Mouse (Mus musculus) bone marrow macrophage, adult 2 months (primary cell): ENCODE measurements around the gene Wdr41. TPM values are rescaled to one million over a fixed set of nuclear protein-coding genes. Genes with fewer than 3 reads are reported as not detected.

Source experiments
- H3K27ac ChIP-seq: 2 replicates; pipeline ENCODE4 v1.5.1; 2012; ENCODE audit warnings: low read depth, low read length; ENCODE audit not compliant: insufficient read depth
- H3K4me1 ChIP-seq: 2 replicates; pipeline ENCODE4 v1.6.1; 2012; ENCODE audit warnings: low read length; ENCODE audit not compliant: control insufficient read depth, insufficient read depth
- H3K4me3 ChIP-seq: 2 replicates; pipeline ENCODE4 v1.5.1; 2012; ENCODE audit warnings: mild to moderate bottlenecking, low read length, moderate library complexity; ENCODE audit not compliant: insufficient read depth
- CTCF ChIP-seq: IDR thresholded peaks from 2 replicates; pipeline ENCODE4 v1.5.1; 2012; ENCODE audit warnings: low read depth, mild to moderate bottlenecking, low read length, moderate library complexity
- POLR2A ChIP-seq: IDR thresholded peaks from 2 replicates; pipeline ENCODE4 v1.6.1; 2012; ENCODE audit warnings: mild to moderate bottlenecking, low read depth, low read length, borderline replicate concordance
- polyA plus RNA-seq: library from polyadenylated mRNA; stranded (reverse); fragments of >200 nt; gene quantifications from 2 replicates; pipeline ENCODE4 v1.2.4, GENCODE M21; 2012; ENCODE audit not compliant: missing spikeins, insufficient read depth, insufficient read length

Wdr41 gene
- polyA plus RNA-seq, 1 experiment, result 48.3 TPM

DNA sequence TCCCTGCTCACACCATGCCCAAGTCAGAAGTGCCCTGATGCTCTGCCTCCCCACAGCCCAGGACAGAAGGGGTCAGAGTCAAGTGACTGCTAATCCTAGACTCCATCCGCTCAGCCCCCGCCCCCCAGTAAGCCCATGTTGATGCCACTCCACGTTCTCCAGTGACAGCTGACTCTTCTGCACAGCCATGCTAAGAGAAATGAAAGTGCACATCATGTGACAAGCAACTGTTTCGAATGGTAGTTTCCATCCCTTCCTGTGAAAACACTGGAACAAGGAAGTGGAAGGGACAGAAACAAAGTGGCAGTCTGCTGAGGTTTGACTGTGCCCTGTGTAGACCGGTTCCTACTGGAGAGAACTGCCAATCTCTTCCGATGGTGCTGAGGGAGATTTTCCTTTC, 56.8 kb downstream of the Wdr41 start:
- Histone ChIP-seq H3K4me1 (peaks cover 39% of the 10 kb centered on the region), H3K4me3 (no peak overlapping the region), H3K27ac (peak overlapping the region; percentile 76)
- TF ChIP-seq CTCF, result no peak
- TF ChIP-seq POLR2A, result no peak

GRCm38 (mm10) chr13:95034094-95034493, 58.0 kb downstream of the Wdr41 start:
- Histone ChIP-seq H3K27ac (peak overlapping the region; percentile 44; the same call in 1 of the 2 replicates), H3K4me3 (peak overlapping the region; percentile 31), H3K4me1 (peaks cover 46% of the 10 kb centered on the region)
- TF ChIP-seq CTCF, result no peak
- TF ChIP-seq POLR2A, result no peak

DNA sequence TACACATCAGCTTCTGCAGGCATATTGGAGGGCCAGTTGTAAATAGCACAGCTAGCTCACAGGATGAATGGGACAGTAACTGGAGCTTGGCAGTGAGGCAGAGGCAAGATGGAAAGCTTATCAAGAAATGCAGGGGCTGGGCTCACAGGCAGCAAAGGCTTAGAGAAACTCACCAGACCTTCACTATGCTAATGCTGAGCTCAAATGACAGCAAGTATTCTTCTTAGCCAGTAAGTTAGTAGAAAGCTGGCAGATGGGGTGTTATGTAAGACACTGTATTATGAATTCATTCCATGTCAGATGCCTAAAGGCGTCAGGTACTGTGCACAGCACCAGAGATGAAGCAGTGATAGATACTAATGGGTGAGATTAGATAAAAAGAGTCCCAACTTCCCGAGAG, 58.6 kb downstream of the Wdr41 start:
- no peak for TF ChIP-seq POLR2A
- no peak for TF ChIP-seq CTCF
- H3K4me3 ChIP-seq, result no peak overlapping the region
- H3K4me1 ChIP-seq, result peaks cover 51% of the 10 kb centered on the region
- no peak overlapping the region for H3K27ac ChIP-seq

GRCm38 (mm10) chr13:95038200-95038599, 62.1 kb downstream of the Wdr41 start:
- Histone ChIP-seq H3K27ac (peak overlapping the region; percentile 70), H3K4me1 (peaks cover 44% of the 10 kb centered on the region), H3K4me3 (no peak overlapping the region)
- no peak for TF ChIP-seq POLR2A
- TF ChIP-seq CTCF, result no peak

DNA sequence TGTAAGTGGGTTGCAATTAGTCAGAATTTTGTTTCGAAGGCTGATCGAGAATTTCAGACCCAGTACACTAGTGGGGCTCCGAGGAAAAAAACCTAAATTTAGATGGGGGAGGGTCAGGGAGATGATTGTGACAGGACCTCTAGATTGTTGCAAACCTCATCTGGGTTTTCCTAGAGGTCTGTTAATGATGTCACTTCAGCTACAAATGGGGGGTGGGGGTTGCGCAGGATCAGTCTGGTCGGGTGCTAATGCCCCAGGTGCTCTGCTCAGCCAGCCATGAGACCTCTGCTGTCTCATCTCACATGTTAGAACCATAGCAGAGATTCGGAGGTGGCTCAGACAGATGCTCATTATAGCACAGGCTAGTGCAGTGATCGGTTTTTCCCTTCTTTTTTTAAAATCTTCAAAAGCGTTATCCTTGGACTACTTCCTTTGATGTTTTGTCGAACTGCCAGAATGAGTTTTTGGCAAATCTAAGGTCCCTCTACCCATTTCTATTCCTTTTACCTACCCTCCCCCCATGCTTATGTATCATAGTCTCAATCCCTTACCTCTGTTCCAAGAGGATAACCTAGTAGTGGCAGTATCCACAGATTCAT, 64.1 kb downstream of the Wdr41 start:
- Histone ChIP-seq H3K4me1 (peaks cover 42% of the 10 kb centered on the region), H3K4me3 (no peak overlapping the region), H3K27ac (no peak overlapping the region)
- no peak for TF ChIP-seq CTCF
- no peak for TF ChIP-seq POLR2A

- no peak overlapping the region for H3K27ac ChIP-seq
- no peak for TF ChIP-seq POLR2A
- no peak for TF ChIP-seq CTCF
- H3K4me3 ChIP-seq, result no peak overlapping the region
- peaks cover 21% of the 10 kb centered on the region for H3K4me1 ChIP-seq
Observed at GRCm38 (mm10) chr13:95044108-95044507, 68.0 kb downstream of the Wdr41 start.

GRCm38 (mm10) chr13:95050398-95050797, 74.3 kb downstream of the Wdr41 start:
- Histone ChIP-seq H3K4me1 (no peaks in the 10 kb centered on the region), H3K4me3 (no peak overlapping the region)
- TF ChIP-seq POLR2A, result no peak
- TF ChIP-seq CTCF, result no peak

DNA sequence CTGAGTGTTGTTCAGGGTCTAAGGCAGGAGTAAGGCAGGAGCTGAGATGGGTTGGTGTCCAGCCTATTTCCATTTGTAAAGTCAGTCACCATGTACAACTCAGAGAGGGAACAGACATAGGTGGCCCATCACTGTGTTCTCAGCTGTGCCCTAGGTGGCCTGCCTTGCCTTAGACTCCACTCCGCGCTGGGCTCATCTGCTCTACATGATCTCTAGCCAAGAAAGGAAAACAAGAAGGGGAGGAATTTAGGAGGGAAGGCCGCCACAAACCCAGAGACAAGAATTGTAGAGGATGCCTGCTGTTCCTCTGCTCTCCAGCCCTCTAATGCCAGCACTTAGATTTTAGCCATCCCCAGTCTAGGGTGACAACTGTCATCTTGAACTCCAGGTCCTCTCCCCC, 76.3 kb downstream of the Wdr41 start:
- H3K27ac ChIP-seq, result no peak overlapping the region

More at GRCm38 (mm10) chr13:95050398-95050797, 74.3 kb downstream of the Wdr41 start:
- no peak overlapping the region for H3K27ac ChIP-seq

DNA sequence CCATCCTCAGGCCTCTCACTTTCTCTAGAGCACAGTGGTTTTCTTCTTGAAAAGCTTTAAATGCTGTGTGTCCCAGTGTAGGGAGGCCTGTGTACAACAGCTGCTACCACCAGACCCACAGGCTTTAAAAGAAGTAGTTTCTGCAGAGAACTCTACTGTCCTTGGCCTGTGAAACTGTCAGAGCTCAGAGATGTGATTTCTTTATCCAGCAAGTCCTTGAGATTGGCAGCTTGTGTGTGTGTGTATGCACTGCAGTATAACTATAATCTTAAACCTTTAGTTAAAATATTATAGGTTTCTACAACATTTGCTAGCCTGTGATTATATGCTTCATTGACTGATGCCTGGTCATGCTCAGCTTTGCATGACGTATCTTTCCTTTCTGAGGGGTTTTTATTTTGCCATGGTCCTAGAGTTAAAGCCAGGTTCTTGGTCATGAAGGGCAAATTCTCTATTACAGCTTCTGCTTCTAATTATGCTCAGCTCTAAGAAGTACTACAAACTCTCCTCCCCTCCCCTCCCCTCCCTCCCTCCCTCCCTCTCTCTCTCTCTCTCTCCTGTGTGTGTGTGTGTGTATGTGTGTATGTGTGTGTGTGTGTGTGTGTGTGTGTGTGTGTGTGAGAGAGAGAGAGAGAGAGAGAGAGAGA, 79.7 kb downstream of the Wdr41 start:
- H3K4me1 ChIP-seq, result peaks cover 3% of the 10 kb centered on the region
- no peak overlapping the region for H3K27ac ChIP-seq
- no peak overlapping the region for H3K4me3 ChIP-seq
- TF ChIP-seq POLR2A (no peak), CTCF (no peak)

More for the DNA sequence above, 76.3 kb downstream of the Wdr41 start:
- H3K4me3 ChIP-seq, result no peak overlapping the region
- TF ChIP-seq CTCF, result no peak
- no peak for TF ChIP-seq POLR2A
- no peaks in the 10 kb centered on the region for H3K4me1 ChIP-seq

GRCm38 (mm10) chr13:95056501-95057280, 80.5 kb downstream of the Wdr41 start:
- H3K4me3 ChIP-seq, result no peak overlapping the region
- no peak for TF ChIP-seq POLR2A
- TF ChIP-seq CTCF, result no peak
- no peak overlapping the region for H3K27ac ChIP-seq
- peaks cover 3% of the 10 kb centered on the region for H3K4me1 ChIP-seq

DNA sequence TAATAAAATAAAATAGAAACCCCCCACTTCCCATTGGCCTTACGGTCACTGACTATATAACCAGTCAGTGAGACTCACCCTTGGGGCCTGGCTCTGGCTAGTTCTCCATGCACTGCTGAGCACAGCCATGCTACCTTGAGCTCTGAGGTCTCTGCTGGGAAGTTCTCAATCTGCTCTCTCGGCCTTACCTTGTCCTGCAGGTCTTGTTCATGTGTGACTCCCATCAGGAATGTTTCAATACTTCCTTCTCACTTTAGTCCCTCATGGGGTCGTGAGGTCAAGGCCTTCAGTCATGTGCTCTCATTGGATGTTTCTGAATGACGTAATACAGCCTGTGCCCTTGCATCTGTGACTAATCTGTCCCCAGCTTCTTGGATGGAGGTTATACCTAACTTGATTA, 82.7 kb downstream of the Wdr41 start:
- peaks cover 3% of the 10 kb centered on the region for H3K4me1 ChIP-seq
- H3K4me3 ChIP-seq, result no peak overlapping the region
- no peak overlapping the region for H3K27ac ChIP-seq
- TF ChIP-seq CTCF, result no peak
- TF ChIP-seq POLR2A, result no peak
